Mouse (Mus musculus) megakaryocyte, embryonic 14.5 days (primary cell): ENCODE measurements around the gene Fbxo6.

ENCODE experiments used
- FLI1 ChIP-seq: IDR thresholded peaks from 2 replicates; pipeline ENCODE4 v1.6.1; 2012; ENCODE audit warnings: low read length, inconsistent platforms, mixed read lengths
- GATA1 ChIP-seq: IDR thresholded peaks from 3 replicates; pipeline ENCODE4 v1.6.1; 2012; ENCODE audit warnings: mixed read lengths, low read length, inconsistent platforms, borderline replicate concordance

DNA sequence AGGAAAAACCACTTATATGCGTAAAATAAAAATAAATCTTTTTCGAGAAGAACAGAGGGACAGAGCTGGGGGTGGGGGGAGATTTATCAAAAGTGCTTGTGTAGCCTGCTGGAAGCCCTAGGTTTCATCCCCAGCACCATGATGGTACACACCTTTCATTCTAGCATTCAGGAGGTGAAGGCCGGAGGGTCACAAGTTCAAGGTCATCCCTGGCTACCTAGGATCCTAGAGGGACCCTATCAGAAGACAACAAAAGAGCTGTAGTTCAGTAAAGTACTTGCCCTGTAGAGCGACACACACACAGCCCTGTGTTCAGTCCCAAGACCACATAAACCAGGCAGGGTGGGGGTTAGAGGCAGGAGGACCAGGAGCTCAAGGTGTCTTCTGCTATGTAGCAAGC is 2.1 kb upstream of the Fbxo6 start:
- TF ChIP-seq GATA1 (no peak), FLI1 (no peak)
